Comparison of ENCODE assay signal across 9 mouse cellular contexts in genomic region chr15:89377938-89378828, GRCm38 (mm10). TPM values are rescaled to one million over a fixed set of nuclear protein-coding genes. Genes with fewer than 3 reads are reported as not detected.
DNase-seq lines count a peak whose midpoint lies in the region; ATAC-seq and TF ChIP-seq lines count a peak whose summit lies in the region.
"Had no signal": no experiment of that assay in that cellular context is flagged by ENCODE, and none has a peak within 500 bp of the region (broad histone marks: within the 10 kb centered on the region; RNA-seq: fewer than 3 reads in every experiment).

No protein-coding gene starts in this region.

- DNase-seq in embryo, embryonic 10.5 days (ENCODE audit: low spot score) = peak; percentile 15
- DNase-seq in embryo, embryonic 10 days (ENCODE audit: low spot score) = no peak
- DNase-seq in thymus, adult 2 months = no peak
- no peak for DNase-seq in thymus, postnatal 14 days
- DNase-seq in right cerebral cortex, adult 2 months (ENCODE audit: low spot score in 2 of 2) = no peak

- peak overlapping the region; percentile 62 for H3K9ac ChIP-seq in limb, embryonic 13.5 days

- peaks cover 28% of the 10 kb centered on the region for H3K4me1 ChIP-seq in thymus, adult 2 months (replicated peaks; ENCODE audit: control insufficient read depth, insufficient read depth, low read length)
- peaks cover 33% of the 10 kb centered on the region for H3K4me1 ChIP-seq in limb, embryonic 13.5 days
- H3K4me1 ChIP-seq in small intestine, adult 2 months (ENCODE audit: control insufficient read depth, insufficient read depth, insufficient read length, low read length) = peaks cover 37% of the 10 kb centered on the region

- WGBS in thymus, adult 2 months = 21% methylated on average over 46 of the region's 46 CpGs
- 13% methylated on average over 43 of the region's 46 CpGs for WGBS in limb, embryonic 13.5 days
- WGBS in small intestine, adult 2 months = 18% methylated on average over 46 of the region's 46 CpGs

- TF ChIP-seq CTCF in thymus, adult 2 months (IDR thresholded peaks at IDR 0.05; ENCODE audit: borderline replicate concordance, control insufficient read depth, extremely low read depth, insufficient read depth, low read length, poor library complexity) = no peak
- no peak for TF ChIP-seq CTCF in small intestine, adult 2 months (IDR thresholded peaks at IDR 0.05; ENCODE audit: extremely low read depth, insufficient read length, insufficient replicate concordance, low read depth, low read length)

- TF ChIP-seq POLR2A in thymus, adult 2 months (IDR thresholded peaks at IDR 0.05; ENCODE audit: control insufficient read depth, extremely low read depth, insufficient read depth, low read length, poor library complexity) = no peak; the same call in 1 of the 2 replicates
- TF ChIP-seq POLR2A in small intestine, adult 2 months (IDR thresholded peaks at IDR 0.05; ENCODE audit: low read depth, low read length) = no peak; the same call in 1 of the 2 replicates

- no peak for ATAC-seq in limb, embryonic 13.5 days (ENCODE audit: low FRiP score, low read depth)
- no peak for ATAC-seq in frontal cortex, adult (ENCODE audit: low TSS enrichment)

- peak overlapping the region; percentile 76 for H3K4me2 ChIP-seq in limb, embryonic 13.5 days (replicated peaks)

- no peaks in the 10 kb centered on the region for H3K36me3 ChIP-seq in thymus, adult 2 months (ENCODE audit: control insufficient read depth, insufficient read depth, low read length)
- no peaks in the 10 kb centered on the region for H3K36me3 ChIP-seq in limb, embryonic 13.5 days
- no peaks in the 10 kb centered on the region for H3K36me3 ChIP-seq in small intestine, adult 2 months (ENCODE audit: control insufficient read depth, insufficient read depth, low read length)

- H3K9me3 ChIP-seq in limb, embryonic 13.5 days = no peaks in the 10 kb centered on the region

- no peak overlapping the region for H3K27ac ChIP-seq in thymus, adult 2 months (ENCODE audit: control insufficient read depth, insufficient read depth, low read length)
- H3K27ac ChIP-seq in limb, embryonic 13.5 days = no peak overlapping the region
- peak overlapping the region; percentile 89 for H3K27ac ChIP-seq in small intestine, adult 2 months (ENCODE audit: insufficient read depth, low read depth, low read length)

- H3K4me3 ChIP-seq in thymus, adult 2 months (ENCODE audit: control insufficient read depth, insufficient read depth, low read length) = peak overlapping the region; percentile 72
- H3K4me3 ChIP-seq in limb, embryonic 13.5 days = peak overlapping the region; percentile 46
- peak overlapping the region; percentile 74 for H3K4me3 ChIP-seq in small intestine, adult 2 months (ENCODE audit: low read depth, low read length)

- H3K27me3 ChIP-seq in thymus, adult 2 months (ENCODE audit: control insufficient read depth, insufficient read depth, low read length) = no peaks in the 10 kb centered on the region
- peaks cover 75% of the 10 kb centered on the region for H3K27me3 ChIP-seq in limb, embryonic 13.5 days
- H3K27me3 ChIP-seq in small intestine, adult 2 months (ENCODE audit: control insufficient read depth, insufficient read depth, low read length) = no peaks in the 10 kb centered on the region

RNA-seq across cellular contexts. Expression of gene Odf3b, which starts 0.9 kb away (rescaled TPM):
- 21.1 and 21.9 TPM in 2 replicates for polyA plus RNA-seq in thymus, adult 2 months (2012; rRNA removed)
- 0.23 and 0.29 TPM in 2 replicates for polyA plus RNA-seq in limb, embryonic 13.5 days (2015; fragmentation: Nextera tagmentation; extraction: Ambion mirVana)
- 46.1 and 142 TPM in 2 replicates for polyA plus RNA-seq in small intestine, adult 2 months (2012; rRNA removed)
- polyA plus RNA-seq: C2C12 had no signal

RNA-seq across cellular contexts. Expression of gene Tymp, which starts 1.3 kb away (rescaled TPM):
- 5.9 and 7.8 TPM in 2 replicates for polyA plus RNA-seq in thymus, adult 2 months (2012; rRNA removed)
- polyA plus RNA-seq in limb, embryonic 13.5 days (2015; fragmentation: Nextera tagmentation; extraction: Ambion mirVana) = 1.3 TPM in 2 replicates
- 114 and 152 TPM in 2 replicates for polyA plus RNA-seq in small intestine, adult 2 months (2012; rRNA removed)

RNA-seq across cellular contexts. Expression of gene Sco2, which starts 4.5 kb away (rescaled TPM):
- polyA plus RNA-seq in thymus, adult 2 months (2012; rRNA removed) = 37.4 and 43.3 TPM in 2 replicates
- 5.4 and 5.8 TPM in 2 replicates for polyA plus RNA-seq in limb, embryonic 13.5 days (2015; fragmentation: Nextera tagmentation; extraction: Ambion mirVana)
- polyA plus RNA-seq in small intestine, adult 2 months (2012; rRNA removed) = 239 and 317 TPM in 2 replicates

RNA-seq across cellular contexts. Expression of gene Klhdc7b, which starts 6.5 kb away (rescaled TPM):
- polyA plus RNA-seq in thymus, adult 2 months (2012; rRNA removed) = 0.08 and 0.13 TPM in 2 replicates
- polyA plus RNA-seq in limb, embryonic 13.5 days (2015; fragmentation: Nextera tagmentation; extraction: Ambion mirVana) = 0.05 TPM in 1 of 2 replicates, not detected in the other
- 1.1 and 1.4 TPM in 2 replicates for polyA plus RNA-seq in small intestine, adult 2 months (2012; rRNA removed)
- polyA plus RNA-seq: C2C12 had no signal

RNA-seq across cellular contexts. Expression of gene Ncaph2, which starts 22.7 kb away (rescaled TPM):
- polyA plus RNA-seq in thymus, adult 2 months (2012; rRNA removed) = 351 and 370 TPM in 2 replicates
- polyA plus RNA-seq in limb, embryonic 13.5 days (2015; fragmentation: Nextera tagmentation; extraction: Ambion mirVana) = 146 and 162 TPM in 2 replicates
- 56.8 and 149 TPM in 2 replicates for polyA plus RNA-seq in small intestine, adult 2 months (2012; rRNA removed)

Comparison
In these comparisons a context has a peak if more than half of its experiments do, and no peak if none do; other contexts are left out.
1. RNA of gene Odf3b, which starts 0.9 kb away (polyA plus RNA-seq): 46.1 to 142 TPM in small intestine, adult 2 months and 21.1 to 21.9 TPM in thymus, adult 2 months; 0.23 to 0.29 TPM in limb, embryonic 13.5 days; every median in the first group is over 10 times any median in the second.
2. RNA of gene Tymp, which starts 1.3 kb away (polyA plus RNA-seq): 114 to 152 TPM in small intestine, adult 2 months; 5.9 to 7.8 TPM in thymus, adult 2 months and 1.3 TPM in limb, embryonic 13.5 days; every median in the first group is over 10 times any median in the second.
3. Peak in every context shown above with its lines, with median percentiles within 50 percentile points of each other: H3K4me3 ChIP-seq.